12 mouse cellular contexts compared by ENCODE assay signal in genomic region chr13:98358424-98359181, GRCm38 (mm10). TPM values are rescaled to one million over a fixed set of nuclear protein-coding genes. Genes with fewer than 3 reads are reported as not detected.
DNase-seq lines count a peak whose midpoint lies in the region; ATAC-seq and TF ChIP-seq lines count a peak whose summit lies in the region.
"Had no signal": no experiment of that assay in that cellular context is flagged by ENCODE, and none has a peak within 500 bp of the region (broad histone marks: within the 10 kb centered on the region; RNA-seq: fewer than 3 reads in every experiment).

No protein-coding gene starts in this region.

- TF ChIP-seq EP300 in liver, postnatal 0 days (IDR thresholded peaks at IDR 0.05; ENCODE audit: low read depth): no peak

- no peak for TF ChIP-seq CTCF in liver, postnatal 0 days (IDR thresholded peaks at IDR 0.05; ENCODE audit: low read depth)

- peaks cover 5% of the 10 kb centered on the region; the same call in 1 of the 2 replicates for H3K4me1 ChIP-seq in hindbrain, embryonic 14.5 days (replicated peaks; ENCODE audit: control insufficient read depth, insufficient read depth, low read length)
- peaks cover 18% of the 10 kb centered on the region for H3K4me1 ChIP-seq in liver, postnatal 0 days (ENCODE audit: insufficient read depth)

- no peak for ATAC-seq in hindbrain, embryonic 14.5 days (ENCODE audit: low FRiP score)
- ATAC-seq in inflammation-experienced regulatory T-cells, adult 6 months: no peak
- ATAC-seq in liver, postnatal 0 days: no peak

- 0 out of 2 replicates have a peak overlapping the region, but pooled peaks have one; percentile 9 for H3K4me2 ChIP-seq in hindbrain, embryonic 14.5 days (replicated peaks)
- no peak overlapping the region for H3K4me2 ChIP-seq in liver, postnatal 0 days (ENCODE audit: low read depth, low read length)

- peaks cover 84% of the 10 kb centered on the region for H3K27me3 ChIP-seq in hindbrain, embryonic 14.5 days (ENCODE audit: control insufficient read depth, insufficient read depth, low read length)
- peaks cover 91% of the 10 kb centered on the region for H3K27me3 ChIP-seq in liver, postnatal 0 days (ENCODE audit: insufficient read depth, low read length)

- DNase-seq in kidney, postnatal 4 days: peak; percentile 21 to 44
- DNase-seq in kidney, adult 11 months: no peak
- DNase-seq in embryo, embryonic 9.5 days (ENCODE audit: extremely low spot score): peak; percentile 72
- no peak for DNase-seq in hindbrain, embryonic 14.5 days (ENCODE audit: low spot score)
- DNase-seq in retina, embryonic 14.5 days (ENCODE audit: low spot score): peak; percentile 61
- DNase-seq in liver: no peak
- no peak for DNase-seq in liver, postnatal 0 days
- DNase-seq: gastrocnemius, postnatal 25 days; lung, postnatal 14 days; right cerebral cortex, postnatal 4 days had no signal

- H3K36me3 ChIP-seq in hindbrain, embryonic 14.5 days (replicated peaks; ENCODE audit: control insufficient read depth, insufficient read depth): no peaks in the 10 kb centered on the region
- no peaks in the 10 kb centered on the region for H3K36me3 ChIP-seq in liver, postnatal 0 days (replicated peaks; ENCODE audit: insufficient read depth, low read length)

- no peak overlapping the region; the same call in 1 of the 2 replicates for H3K4me3 ChIP-seq in hindbrain, embryonic 14.5 days (replicated peaks; ENCODE audit: low read length)
- no peak overlapping the region for H3K4me3 ChIP-seq in liver, postnatal 0 days (ENCODE audit: low read depth, low read length)
- H3K4me3 ChIP-seq: myocyte had no signal

- no peaks in the 10 kb centered on the region for H3K9me3 ChIP-seq in hindbrain, embryonic 14.5 days (ENCODE audit: control insufficient read depth, low read length)
- H3K9me3 ChIP-seq in liver, postnatal 0 days (ENCODE audit: low read length): no peaks in the 10 kb centered on the region

- H3K27ac ChIP-seq in hindbrain, embryonic 14.5 days: no peak overlapping the region
- no peak overlapping the region for H3K27ac ChIP-seq in liver, postnatal 0 days (ENCODE audit: low read depth)

- WGBS in hindbrain, embryonic 14.5 days: under 1% methylated on average over 23 of the region's 23 CpGs
- 4% methylated on average over 23 of the region's 23 CpGs for WGBS in liver, postnatal 0 days (ENCODE audit: insufficient replicate concordance)

- no peak overlapping the region for H3K9ac ChIP-seq in hindbrain, embryonic 14.5 days
- H3K9ac ChIP-seq in liver, postnatal 0 days (replicated peaks): no peak overlapping the region

RNA-seq across cellular contexts. Expression of gene Foxd1, which starts 4.6 kb away (rescaled TPM):
- polyA plus RNA-seq in hindbrain, embryonic 14.5 days (2014; fragmentation: Nextera tagmentation; extraction: Ambion mirVana): 0.89 and 1.1 TPM in 2 replicates
- polyA plus RNA-seq in inflammation-experienced regulatory T-cells, adult 6 months (2017; shearing (Covaris generic)): not detected
- not detected in 2 replicates for polyA plus RNA-seq in liver, postnatal 0 days (2015; fragmentation: Nextera tagmentation; extraction: Ambion mirVana)

RNA-seq across cellular contexts. Expression of gene Btf3, which starts 41.8 kb away (rescaled TPM):
- 498 and 539 TPM in 2 replicates for polyA plus RNA-seq in hindbrain, embryonic 14.5 days (2014; fragmentation: Nextera tagmentation; extraction: Ambion mirVana)
- 100 to 1,000 TPM; 694 to 907 (median 874) TPM for polyA plus RNA-seq in inflammation-experienced regulatory T-cells, adult 6 months (2017; shearing (Covaris generic))
- 306 and 312 TPM in 2 replicates for polyA plus RNA-seq in liver, postnatal 0 days (2015; fragmentation: Nextera tagmentation; extraction: Ambion mirVana)

Comparison
In these comparisons a context has a peak if more than half of its experiments do, and no peak if none do; other contexts are left out.
1. DNase-seq: peak in kidney, postnatal 4 days (2 of 2), embryo, embryonic 9.5 days (single experiment) and retina, embryonic 14.5 days (single experiment); none in kidney, adult 11 months (single experiment), hindbrain, embryonic 14.5 days (single experiment), liver (single experiment) and liver, postnatal 0 days (single experiment).